Mouse (Mus musculus): ENCODE results near the gene Taf1a. TPM values are rescaled to one million over a fixed set of nuclear protein-coding genes. Genes with fewer than 3 reads are reported as not detected.

The Taf1a gene
- 16.6 TPM for polyA plus RNA-seq (2014; fragmentation: Illumina TruSeq; extraction: RNeasy Lipid Tissue Mini Kit (QIAGEN cat#74804))

DNA sequence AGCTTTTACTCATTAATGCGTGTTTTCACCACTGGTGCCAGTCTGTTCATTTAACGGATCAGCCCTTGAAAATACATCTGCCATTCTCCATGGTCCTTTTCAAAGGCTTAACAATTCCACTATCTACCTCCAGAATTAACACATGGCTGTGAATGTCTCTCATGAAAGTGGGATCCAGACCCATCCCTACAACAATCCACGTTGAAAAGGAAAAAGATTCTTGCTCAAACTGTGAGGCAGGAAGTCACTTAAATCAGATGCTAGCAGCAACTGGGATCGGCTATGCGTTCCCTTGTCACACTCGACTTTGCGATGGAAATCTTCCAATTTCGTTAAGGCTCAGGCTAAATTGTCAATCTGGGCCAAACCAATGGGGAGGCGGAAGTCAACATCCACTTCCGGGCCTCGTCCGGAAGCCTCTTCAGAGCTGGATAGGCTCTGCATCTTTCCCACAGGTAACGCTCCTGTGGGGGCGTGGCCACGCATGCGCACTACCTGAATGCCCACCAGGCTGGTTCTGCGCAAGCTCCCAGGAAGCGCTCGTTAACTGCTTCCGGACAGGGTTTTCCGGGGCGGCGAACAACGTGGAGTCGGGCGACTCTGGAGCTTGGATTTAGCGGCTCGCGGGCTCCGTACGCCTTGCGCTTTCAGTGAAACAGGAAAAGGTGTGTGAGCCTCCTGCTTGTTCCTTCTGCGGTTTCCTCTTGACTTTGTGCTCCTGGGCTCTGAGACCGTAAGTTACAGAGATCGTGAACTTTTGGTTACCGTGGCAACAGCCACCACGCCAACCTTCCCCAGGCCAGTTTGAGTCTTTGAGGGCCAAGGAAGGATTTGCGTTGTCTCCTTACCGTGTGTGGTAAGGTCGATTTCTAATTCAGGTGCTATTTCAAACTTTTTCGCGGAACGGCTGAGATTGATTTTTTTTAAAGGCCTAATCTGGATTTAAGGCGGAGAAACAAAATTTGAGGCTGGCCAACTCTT, at the start of gene Taf1a:
Gene Taf1a, plus strand, starts transcription at position 556 of the 981 bp plus-strand sequence.

DNA sequence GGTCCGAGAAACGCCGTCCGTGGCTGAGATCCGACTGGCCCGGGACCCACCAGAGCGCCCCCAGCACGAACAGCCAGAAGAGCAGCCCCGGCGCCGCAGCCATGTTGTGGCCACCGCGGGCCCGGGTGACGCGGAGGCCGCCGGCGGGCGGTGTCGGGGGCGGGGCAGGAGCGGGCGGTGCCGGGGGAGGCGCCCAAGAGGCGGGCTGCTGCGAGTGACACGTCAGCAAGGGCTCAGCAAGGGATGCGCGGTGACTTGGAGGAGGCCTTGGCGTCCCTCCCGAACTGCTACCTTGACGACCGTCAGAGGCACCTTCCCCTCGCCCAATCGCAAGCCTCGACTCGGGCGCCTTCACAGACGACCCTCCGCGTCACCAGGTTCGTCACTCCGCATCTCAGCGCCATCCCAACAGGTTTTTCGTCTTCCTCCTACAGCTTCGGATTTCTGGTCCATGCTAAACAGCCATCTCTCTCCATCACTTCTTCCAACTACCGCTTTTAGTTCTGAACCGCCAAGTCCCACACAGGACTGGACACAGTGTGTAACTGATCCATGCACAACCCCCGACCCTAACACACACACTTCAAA, 19.3 kb upstream of the Taf1a start, which contains the start of gene Mia3:
Gene Mia3, minus strand, starts transcription at position 127 of the 588 bp plus-strand sequence.

DNA sequence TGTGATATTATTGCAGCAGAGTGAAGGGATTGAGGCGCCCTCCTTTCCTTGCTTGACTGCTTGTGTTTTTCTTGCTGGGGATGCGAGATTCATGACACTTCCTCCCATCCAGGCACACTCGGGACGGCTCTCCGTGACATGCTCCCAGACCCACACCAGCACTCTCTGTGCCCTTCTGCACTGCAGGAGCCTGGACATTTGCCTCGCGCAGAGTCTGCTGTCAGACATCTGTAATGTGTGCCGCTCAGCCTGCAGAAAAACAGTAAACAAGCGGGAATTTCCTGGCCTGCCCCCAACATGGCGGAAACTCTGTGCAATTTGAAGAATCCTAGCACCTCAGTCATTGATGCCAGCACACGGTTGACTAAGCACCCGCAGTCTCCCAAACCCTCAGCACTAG, 29.1 kb downstream of the Taf1a start, which contains the start of gene Hhipl2:
Gene Hhipl2, plus strand, starts transcription at position 343 of the 400 bp plus-strand sequence.

Other genes with a start within 250 kb of the Taf1a start
- gene Disp1, start 167.5 kb upstream of the Taf1a start, polyA plus RNA-seq (2014; fragmentation: Illumina TruSeq; extraction: RNeasy Lipid Tissue Mini Kit (QIAGEN cat#74804)): 2.7 TPM
- gene Aida, start 92.4 kb upstream of the Taf1a start, polyA plus RNA-seq (2014; fragmentation: Illumina TruSeq; extraction: RNeasy Lipid Tissue Mini Kit (QIAGEN cat#74804)): 147 TPM
- gene Brox, start 91.7 kb upstream of the Taf1a start, polyA plus RNA-seq (2014; fragmentation: Illumina TruSeq; extraction: RNeasy Lipid Tissue Mini Kit (QIAGEN cat#74804)): 107 TPM
- gene Mia3, start 19.4 kb upstream of the Taf1a start, polyA plus RNA-seq (2014; fragmentation: Illumina TruSeq; extraction: RNeasy Lipid Tissue Mini Kit (QIAGEN cat#74804)): 290 TPM
- not detected for gene Hhipl2, start 29.2 kb downstream of the Taf1a start, polyA plus RNA-seq (2014; fragmentation: Illumina TruSeq; extraction: RNeasy Lipid Tissue Mini Kit (QIAGEN cat#74804))

Measured in ovary, adult 10 weeks (tissue).